Mouse (Mus musculus): Measurements from ENCODE around the gene March4. TPM values are rescaled to one million over a fixed set of nuclear protein-coding genes. Genes with fewer than 3 reads are reported as not detected.

Gene March4
- total and polyA plus RNA-seq, 2 experiments = not detected

DNA sequence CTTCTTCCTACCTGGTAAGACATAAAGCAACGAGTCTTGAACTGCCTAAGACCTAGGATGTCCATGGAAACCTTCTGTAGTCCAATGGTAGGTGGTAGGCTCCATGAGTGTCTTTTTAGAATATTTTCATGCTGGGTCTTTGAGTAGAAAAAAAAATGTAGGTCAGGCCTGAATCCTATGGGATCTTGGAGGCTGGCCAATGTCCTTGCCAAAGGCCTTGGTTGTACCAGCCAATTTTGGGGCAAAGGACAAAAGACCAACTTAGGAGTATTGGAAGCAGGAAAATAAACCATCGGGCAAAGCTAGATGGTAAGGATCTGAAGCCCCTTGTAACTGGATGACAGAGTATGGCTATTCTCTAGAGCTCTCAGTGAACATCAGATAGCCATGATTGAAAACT, 83.9 kb downstream of the March4 start:
- Histone ChIP-seq H3K4me1 (ENCODE audit: control insufficient read depth, insufficient read depth, low read length) (no peaks in the 10 kb centered on the region), H3K36me3 (ENCODE audit: control insufficient read depth, insufficient read depth, low read length) (no peaks in the 10 kb centered on the region), H3K27ac (replicated peaks; ENCODE audit: insufficient read depth, low read depth, low read length) (no peak overlapping the region), H3K4me3 (ENCODE audit: insufficient read depth, low read depth, low read length) (no peak overlapping the region), H3K9ac (ENCODE audit: low read depth, low read length) (no peak overlapping the region), H3K79me2 (ENCODE audit: control insufficient read depth, insufficient read depth, low read length) (no peaks in the 10 kb centered on the region), H3K27me3 (ENCODE audit: control insufficient read depth, insufficient read depth, low read length) (no peaks in the 10 kb centered on the region)
- 49% methylated on average over 2 of the region's 2 CpGs for WGBS
- peak; percentile 12 for DNase-seq (ENCODE audit: extremely low read depth, low read depth, low spot score)
- TF ChIP-seq CTCF (IDR thresholded peaks at IDR 0.05; ENCODE audit: low read depth, low read length) = no peak
- TF ChIP-seq POLR2A (IDR thresholded peaks at IDR 0.05; ENCODE audit: extremely low read depth, insufficient read depth, low read length) = no peak

- H3K36me3 ChIP-seq (ENCODE audit: control insufficient read depth, insufficient read depth, low read length) = no peaks in the 10 kb centered on the region
- H3K4me1 ChIP-seq (ENCODE audit: control insufficient read depth, insufficient read depth, low read length) = no peaks in the 10 kb centered on the region
- H3K9ac ChIP-seq (ENCODE audit: low read depth, low read length) = no peak overlapping the region
- H3K27ac ChIP-seq (replicated peaks; ENCODE audit: insufficient read depth, low read depth, low read length) = no peak overlapping the region
- H3K79me2 ChIP-seq (ENCODE audit: control insufficient read depth, insufficient read depth, low read length) = no peaks in the 10 kb centered on the region
- no peaks in the 10 kb centered on the region for H3K27me3 ChIP-seq (ENCODE audit: control insufficient read depth, insufficient read depth, low read length)
- H3K4me3 ChIP-seq (ENCODE audit: insufficient read depth, low read depth, low read length) = no peak overlapping the region
- 77% methylated on average over 4 of the region's 4 CpGs for WGBS
- no peak for TF ChIP-seq CTCF (IDR thresholded peaks at IDR 0.05; ENCODE audit: low read depth, low read length)
- TF ChIP-seq POLR2A (IDR thresholded peaks at IDR 0.05; ENCODE audit: extremely low read depth, insufficient read depth, low read length) = no peak
- DNase-seq (ENCODE audit: extremely low read depth, low read depth, low spot score) = no peak
These were observed 85.9 kb downstream of the March4 start for GRCm38 (mm10) chr1:72450790-72451189.

DNA sequence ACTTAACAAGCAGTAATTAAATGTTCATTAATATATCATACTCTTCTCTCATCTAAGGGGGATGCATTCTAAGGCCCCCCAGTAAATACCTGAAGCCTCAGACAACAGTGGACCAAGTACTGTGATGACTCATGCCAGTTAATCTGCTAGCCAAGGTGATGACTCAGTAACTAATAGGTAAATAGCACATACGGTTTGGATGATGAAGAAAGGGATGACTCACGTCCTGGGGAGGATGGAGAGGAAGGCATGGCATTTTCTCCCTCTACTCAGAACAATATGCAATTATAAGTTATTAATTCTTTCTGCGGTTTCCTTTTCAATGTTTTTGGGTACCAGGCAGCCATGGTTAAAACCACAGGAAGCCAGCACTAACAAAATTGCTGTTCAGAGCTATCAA, 87.0 kb downstream of the March4 start:
- Histone ChIP-seq H3K36me3 (ENCODE audit: control insufficient read depth, insufficient read depth, low read length) (no peaks in the 10 kb centered on the region), H3K27ac (replicated peaks; ENCODE audit: insufficient read depth, low read depth, low read length) (no peak overlapping the region), H3K4me3 (ENCODE audit: insufficient read depth, low read depth, low read length) (no peak overlapping the region), H3K4me1 (ENCODE audit: control insufficient read depth, insufficient read depth, low read length) (no peaks in the 10 kb centered on the region), H3K79me2 (ENCODE audit: control insufficient read depth, insufficient read depth, low read length) (no peaks in the 10 kb centered on the region), H3K27me3 (ENCODE audit: control insufficient read depth, insufficient read depth, low read length) (no peaks in the 10 kb centered on the region), H3K9ac (ENCODE audit: low read depth, low read length) (no peak overlapping the region)
- TF ChIP-seq CTCF (IDR thresholded peaks at IDR 0.05; ENCODE audit: low read depth, low read length) = no peak
- TF ChIP-seq POLR2A (IDR thresholded peaks at IDR 0.05; ENCODE audit: extremely low read depth, insufficient read depth, low read length) = no peak
- 58% methylated on average over 3 of the region's 3 CpGs for WGBS
- DNase-seq (ENCODE audit: extremely low read depth, low read depth, low spot score) = no peak

DNA sequence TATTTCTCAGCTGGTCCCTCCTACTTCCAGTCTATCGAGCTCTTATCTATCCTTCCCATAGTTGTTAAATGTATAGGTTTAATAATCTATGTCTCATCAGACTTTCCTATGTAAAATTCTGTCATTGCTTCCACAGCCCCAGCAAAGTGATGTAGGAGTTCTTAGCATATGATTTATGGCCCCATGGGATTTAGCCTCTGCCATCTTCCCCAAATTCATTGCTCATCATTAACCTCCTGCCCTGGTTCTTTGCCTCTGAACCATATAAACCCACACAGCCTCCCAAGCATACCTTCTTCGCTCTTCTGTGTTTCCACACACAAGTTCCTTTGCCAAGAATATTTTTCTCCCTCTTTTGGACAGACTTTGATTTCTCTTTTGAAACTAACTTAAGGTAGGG, 94.0 kb downstream of the March4 start:
- no peak for TF ChIP-seq CTCF (IDR thresholded peaks at IDR 0.05; ENCODE audit: low read depth, low read length)
- no peak for TF ChIP-seq POLR2A (IDR thresholded peaks at IDR 0.05; ENCODE audit: extremely low read depth, insufficient read depth, low read length)
- H3K79me2 ChIP-seq (ENCODE audit: control insufficient read depth, insufficient read depth, low read length) = no peaks in the 10 kb centered on the region
- no peak for DNase-seq (ENCODE audit: extremely low read depth, low read depth, low spot score)
- H3K4me3 ChIP-seq (ENCODE audit: insufficient read depth, low read depth, low read length) = no peak overlapping the region
- WGBS = 92% methylated on average over 2 of the region's 2 CpGs
- no peak overlapping the region for H3K27ac ChIP-seq (replicated peaks; ENCODE audit: insufficient read depth, low read depth, low read length)
- no peaks in the 10 kb centered on the region for H3K36me3 ChIP-seq (ENCODE audit: control insufficient read depth, insufficient read depth, low read length)
- 0 out of 2 replicates have a peak, but pooled peaks cover 3% of the 10 kb centered on the region for H3K27me3 ChIP-seq (ENCODE audit: control insufficient read depth, insufficient read depth, low read length)
- H3K4me1 ChIP-seq (ENCODE audit: control insufficient read depth, insufficient read depth, low read length) = no peaks in the 10 kb centered on the region
- H3K9ac ChIP-seq (ENCODE audit: low read depth, low read length) = no peak overlapping the region

DNA sequence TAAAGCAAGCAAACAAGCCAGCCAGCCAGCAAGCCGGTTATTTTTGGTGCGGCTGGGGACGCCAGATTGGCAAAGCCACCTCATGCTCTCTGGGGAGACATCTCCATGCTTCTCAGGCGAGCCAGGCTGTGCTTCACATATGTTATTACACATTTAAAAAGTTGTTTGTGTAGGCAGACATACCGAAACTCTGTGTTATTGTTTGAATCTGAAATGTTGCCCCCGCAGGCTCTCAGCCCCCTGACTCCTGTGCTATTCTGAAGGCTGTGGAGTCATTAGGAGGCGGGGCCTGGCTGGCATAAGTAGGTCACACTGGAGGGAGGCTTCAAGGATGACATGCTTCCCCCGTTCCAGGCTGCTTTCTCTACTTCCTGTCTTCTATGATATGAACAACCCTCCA, 97.6 kb downstream of the March4 start:
- WGBS = 83% methylated on average over 8 of the region's 8 CpGs
- Histone ChIP-seq H3K79me2 (ENCODE audit: control insufficient read depth, insufficient read depth, low read length) (no peaks in the 10 kb centered on the region), H3K27ac (replicated peaks; ENCODE audit: insufficient read depth, low read depth, low read length) (no peak overlapping the region), H3K4me1 (ENCODE audit: control insufficient read depth, insufficient read depth, low read length) (no peaks in the 10 kb centered on the region), H3K9ac (ENCODE audit: low read depth, low read length) (no peak overlapping the region), H3K36me3 (ENCODE audit: control insufficient read depth, insufficient read depth, low read length) (no peaks in the 10 kb centered on the region), H3K4me3 (ENCODE audit: insufficient read depth, low read depth, low read length) (no peak overlapping the region), H3K27me3 (ENCODE audit: control insufficient read depth, insufficient read depth, low read length) (0 out of 2 replicates have a peak, but pooled peaks cover 3% of the 10 kb centered on the region)
- DNase-seq (ENCODE audit: extremely low read depth, low read depth, low spot score) = no peak
- TF ChIP-seq POLR2A (IDR thresholded peaks at IDR 0.05; ENCODE audit: extremely low read depth, insufficient read depth, low read length) (no peak), CTCF (IDR thresholded peaks at IDR 0.05; ENCODE audit: low read depth, low read length) (no peak)

GRCm38 (mm10) chr1:72436967-72437366, 99.8 kb downstream of the March4 start:
- Histone ChIP-seq H3K36me3 (ENCODE audit: control insufficient read depth, insufficient read depth, low read length) (no peaks in the 10 kb centered on the region), H3K9ac (ENCODE audit: low read depth, low read length) (no peak overlapping the region), H3K27ac (replicated peaks; ENCODE audit: insufficient read depth, low read depth, low read length) (no peak overlapping the region), H3K4me3 (ENCODE audit: insufficient read depth, low read depth, low read length) (no peak overlapping the region), H3K27me3 (ENCODE audit: control insufficient read depth, insufficient read depth, low read length) (0 out of 2 replicates have a peak, but pooled peaks cover 3% of the 10 kb centered on the region), H3K4me1 (ENCODE audit: control insufficient read depth, insufficient read depth, low read length) (no peaks in the 10 kb centered on the region), H3K79me2 (ENCODE audit: control insufficient read depth, insufficient read depth, low read length) (no peaks in the 10 kb centered on the region)
- no peak for TF ChIP-seq CTCF (IDR thresholded peaks at IDR 0.05; ENCODE audit: low read depth, low read length)
- no peak for TF ChIP-seq POLR2A (IDR thresholded peaks at IDR 0.05; ENCODE audit: extremely low read depth, insufficient read depth, low read length)
- DNase-seq (ENCODE audit: extremely low read depth, low read depth, low spot score) = no peak
- WGBS = 69% methylated on average over 5 of the region's 5 CpGs
